Mouse (Mus musculus): Measurements from ENCODE around the gene Rec114.

DNA sequence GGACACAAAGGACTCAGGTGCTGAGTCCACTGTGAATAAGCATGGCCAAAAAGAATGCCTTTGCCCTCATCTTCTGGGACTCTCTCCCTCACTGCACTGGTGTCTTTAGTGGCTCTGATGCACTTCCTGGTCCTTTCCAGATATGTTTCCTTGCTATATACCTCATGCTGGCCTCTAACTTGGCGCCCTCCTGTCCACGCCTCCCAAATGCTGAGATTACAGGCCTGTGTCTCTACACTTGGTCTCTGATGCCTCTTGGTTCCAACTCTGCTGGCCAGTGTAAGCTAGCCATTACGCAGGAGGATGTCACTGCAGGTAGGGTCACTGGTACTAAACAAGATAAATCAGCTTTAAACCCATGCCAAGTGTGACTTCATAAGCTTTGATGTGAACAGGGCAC is 75.6 kb downstream of the Rec114 start:
- TF ChIP-seq CTCF (IDR thresholded peaks at IDR 0.05): no peak
- TF ChIP-seq POLR2A (IDR thresholded peaks at IDR 0.05; ENCODE audit: insufficient read depth, low read depth, low read length): no peak

Data from heart, adult 2 months (tissue).